Mouse (Mus musculus) spleen, adult 2 months (tissue): ENCODE data around the gene Timm50.

Source experiments
- CTCF ChIP-seq: fragments of 200-500 bp; IDR thresholded peaks from 2 replicates; pipeline ENCODE4 v1.5.1; 2011; ENCODE audit warnings: mild to moderate bottlenecking, inconsistent platforms; ENCODE audit not compliant: insufficient read depth, insufficient read length, insufficient replicate concordance; ENCODE audit errors: extremely low read depth
- POLR2A ChIP-seq: fragments of 200-500 bp; IDR thresholded peaks from 2 replicates; pipeline ENCODE4 v1.6.1; 2011; ENCODE audit warnings: low read depth, low read length, inconsistent platforms

DNA sequence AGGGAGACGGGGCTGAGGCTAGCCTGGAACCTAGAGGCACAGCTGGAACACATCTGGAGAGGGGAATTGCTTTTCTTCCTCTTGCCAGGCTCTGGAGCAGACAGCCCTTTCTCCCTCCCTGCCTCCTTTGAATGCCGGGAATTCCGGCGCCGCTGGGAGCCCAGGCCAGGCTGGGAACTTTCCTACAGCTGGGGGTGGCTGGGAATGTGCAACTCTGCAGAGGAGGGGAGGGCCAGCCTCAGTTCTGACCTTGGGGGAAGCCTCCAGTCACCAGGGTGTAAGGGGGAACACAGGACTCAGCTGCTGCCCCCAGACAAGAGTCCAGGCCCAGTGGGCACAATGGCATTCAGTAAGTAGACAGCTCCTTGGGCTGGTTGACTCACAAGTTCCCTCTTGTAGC lies 45.1 kb upstream of the Timm50 start:
- TF ChIP-seq CTCF: no peak
- no peak for TF ChIP-seq POLR2A
